Mouse (Mus musculus): ENCODE measurements around the gene Ankrd6. TPM values are rescaled to one million over a fixed set of nuclear protein-coding genes. Genes with fewer than 3 reads are reported as not detected.
A peak's percentile ranks its signal among the peaks of the same experiment; 100 is the strongest.

Gene Ankrd6
- total RNA-seq, 2 experiments from 2014 or later: 43.3 to 51.8 TPM

GRCm38 (mm10) chr4:32824254-32824653 lies 126.4 kb downstream of the Ankrd6 start:
- peak in 1 of 2 experiments; percentile 6 for DNase-seq (ENCODE audit: low spot score in 2 of 2)
- intact Hi-C loops (cut with DNase I): no loop called here

GRCm38 (mm10) chr4:32820676-32821075 lies 130.0 kb downstream of the Ankrd6 start:
- DNase-seq (ENCODE audit: low spot score in 2 of 2): no peak
- intact Hi-C loops (cut with DNase I): no loop called here

GRCm38 (mm10) chr4:32817478-32817877 lies 133.2 kb downstream of the Ankrd6 start:
- intact Hi-C loops (cut with DNase I): no loop called here
- DNase-seq (ENCODE audit: low spot score in 2 of 2): no peak

GRCm38 (mm10) chr4:32800577-32801170 lies 150.0 kb downstream of the Ankrd6 start:
- DNase-seq (ENCODE audit: low spot score in 2 of 2): no peak

GRCm38 (mm10) chr4:32799966-32800576 lies 150.6 kb downstream of the Ankrd6 start, which contains the start of gene Lyrm2:
Lyrm2 (plus strand) TSS chr4:32800253.
- peak; percentile 85 to 89 for DNase-seq (ENCODE audit: low spot score in 2 of 2)
- intact Hi-C loops (cut with DNase I): loop anchor here (2.0 kb wide), 1 partner anchor 151 kb away; the partner anchor contains the start of gene Ankrd6

More at GRCm38 (mm10) chr4:32800577-32801170, 150.0 kb downstream of the Ankrd6 start:
- intact Hi-C loops (cut with DNase I): loop anchor here (2.0 kb wide), 1 partner anchor 150 kb away; the partner anchor contains the start of gene Ankrd6

GRCm38 (mm10) chr4:32798976-32799375 lies 151.7 kb downstream of the Ankrd6 start:
- intact Hi-C loops (cut with DNase I): no loop called here
- DNase-seq (ENCODE audit: low spot score in 2 of 2): no peak

GRCm38 (mm10) chr4:32789020-32789419 lies 161.6 kb downstream of the Ankrd6 start:
- no peak for DNase-seq (ENCODE audit: low spot score in 2 of 2)
- intact Hi-C loops (cut with DNase I): no loop called here

GRCm38 (mm10) chr4:32787110-32787509 lies 163.5 kb downstream of the Ankrd6 start:
- intact Hi-C loops (cut with DNase I): no loop called here
- DNase-seq (ENCODE audit: low spot score in 2 of 2): no peak

- DNase-seq (ENCODE audit: low spot score in 2 of 2): no peak
- intact Hi-C loops (cut with DNase I): no loop called here
Observed at GRCm38 (mm10) chr4:32779996-32780395, 170.6 kb downstream of the Ankrd6 start.

- DNase-seq (ENCODE audit: low spot score in 2 of 2): no peak
- intact Hi-C loops (cut with DNase I): no loop called here
Observed at GRCm38 (mm10) chr4:32770284-32770810, 180.3 kb downstream of the Ankrd6 start.

- intact Hi-C loops (cut with DNase I): no loop called here
- no peak for DNase-seq (ENCODE audit: low spot score in 2 of 2)
Observed at GRCm38 (mm10) chr4:32768046-32768445, 182.6 kb downstream of the Ankrd6 start.

- DNase-seq (ENCODE audit: low spot score in 2 of 2): no peak
- intact Hi-C loops (cut with DNase I): no loop called here
Observed at GRCm38 (mm10) chr4:32767471-32767870, 183.2 kb downstream of the Ankrd6 start.

- peak; percentile 35 to 84 for DNase-seq (ENCODE audit: low spot score in 2 of 2)
- intact Hi-C loops (cut with DNase I): loop anchor here (10.0 kb wide), 1 partner anchor 357 kb away; no protein-coding TSS in a partner anchor
Observed at GRCm38 (mm10) chr4:32757430-32757829, 193.2 kb downstream of the Ankrd6 start.

Other genes starting within 250 kb of the Ankrd6 start
- gene Lyrm2, start 150.6 kb downstream of the Ankrd6 start, total RNA-seq (2021): 10 to 100 TPM; 31.8 to 33.0 TPM
- gene Rragd, start 32.2 kb upstream of the Ankrd6 start, total RNA-seq (2021): 10 to 100 TPM; 84.7 to 88.3 TPM
- 100 to 1,000 TPM; 107 to 113 TPM for gene Ube2j1, start 80.6 kb upstream of the Ankrd6 start, total RNA-seq (2021)
- gene Gabrr2, start 112.2 kb upstream of the Ankrd6 start, total RNA-seq (2021): under 1 TPM; 0.25 to 0.41 TPM
- gene Gabrr1, start 181.7 kb upstream of the Ankrd6 start, total RNA-seq (2021): under 1 TPM; 0.14 to 0.25 TPM
- 1 to 10 TPM; 5.8 to 6.3 TPM for gene Pm20d2, start 238.9 kb upstream of the Ankrd6 start, total RNA-seq (2021)

All from left cerebral cortex, postnatal 25 days (tissue).